Mouse (Mus musculus) kidney, adult 8-10 months (tissue): ENCODE data around the gene Sms.

Experiments
- DNase-seq, 2 experiments: peaks; one replicate each; pipeline ENCODE4 v3.0.0; 2022

Sms gene

DNA sequence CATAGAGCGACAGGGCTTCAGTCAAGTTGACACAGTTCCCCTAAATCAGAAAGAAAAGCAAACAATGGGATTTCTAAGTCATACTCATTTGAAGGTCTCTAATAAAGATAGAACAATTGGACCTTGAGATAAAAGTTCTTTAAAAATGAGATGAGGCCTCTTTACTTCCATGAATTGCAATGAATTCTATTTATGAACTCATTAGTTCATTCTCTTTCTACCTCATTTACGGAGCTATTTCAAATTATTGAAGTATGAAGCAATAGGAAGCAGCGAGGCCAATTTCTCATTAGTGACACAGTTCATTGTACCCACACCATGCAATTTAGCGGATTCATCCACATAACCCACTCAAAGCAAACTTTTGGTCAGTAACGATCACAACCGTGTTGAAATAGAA, 44.7 kb downstream of the Sms start:
- DNase-seq = no peak

GRCm38 (mm10) chrX:157434768-157435167, 57.3 kb downstream of the Sms start:
- DNase-seq = no peak

GRCm38 (mm10) chrX:157419451-157419850, 72.6 kb downstream of the Sms start:
- DNase-seq = no peak

DNA sequence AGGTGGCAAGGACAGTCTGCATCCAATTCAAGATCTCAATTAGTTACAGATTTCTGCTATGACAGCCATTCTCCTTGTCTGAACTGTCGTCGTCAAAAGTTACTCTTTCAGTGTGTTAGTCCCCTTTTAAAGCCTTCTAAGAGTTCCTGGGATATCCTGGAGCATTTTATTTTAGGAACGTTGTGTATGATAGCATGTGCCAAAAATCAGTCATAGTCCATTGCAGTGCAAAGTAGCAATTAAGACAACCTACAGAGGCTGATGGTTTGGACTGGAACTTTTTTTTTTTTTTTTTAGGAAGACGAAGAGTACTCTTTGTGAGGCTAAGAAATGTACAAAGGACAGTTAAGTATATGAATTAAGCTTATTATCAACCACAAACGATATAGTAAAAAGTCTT, 76.9 kb downstream of the Sms start, which contains the start of gene Phex:
Phex (minus strand) TSS at position 101 of the 400 bp plus-strand sequence.
- no peak for DNase-seq

- DNase-seq = no peak
These were observed 87.2 kb downstream of the Sms start for GRCm38 (mm10) chrX:157404919-157405318.
